Mouse (Mus musculus) cerebellum, adult 9-11 months (tissue): Measurements from ENCODE around the gene Gstp3.
A peak's percentile ranks its signal among the peaks of the same experiment; 100 is the strongest.
"Not testable (repeated sequence)": the region's sequence is repeated elsewhere in the genome, so short reads cannot be mapped to it uniquely, and the experiment has no call there.

Experiments used
- DNase-seq: peaks from one replicate; pipeline ENCODE4 v3.0.0; 2022

Gstp3 gene

GRCm38 (mm10) chr19:4089128-4089527 is 29.8 kb upstream of the Gstp3 start:
- DNase-seq = peak; percentile 16

GRCm38 (mm10) chr19:4088146-4088545 is 28.8 kb upstream of the Gstp3 start:
- no peak for DNase-seq

- peak; percentile 9 for DNase-seq
Measured at GRCm38 (mm10) chr19:4087090-4087489, 27.7 kb upstream of the Gstp3 start.

- DNase-seq = peak; percentile 24
Measured at GRCm38 (mm10) chr19:4086156-4086555, 26.8 kb upstream of the Gstp3 start.

GRCm38 (mm10) chr19:4084984-4085383 is 25.6 kb upstream of the Gstp3 start:
- peak; percentile 58 for DNase-seq

- DNase-seq = no peak
Measured at GRCm38 (mm10) chr19:4083826-4084225, 24.5 kb upstream of the Gstp3 start.

GRCm38 (mm10) chr19:4083316-4083715 is 23.9 kb upstream of the Gstp3 start:
- DNase-seq = peak; percentile 69

GRCm38 (mm10) chr19:4082219-4082965 is 23.0 kb upstream of the Gstp3 start:
- DNase-seq = peak; percentile 63

GRCm38 (mm10) chr19:4081394-4081793 is 22.0 kb upstream of the Gstp3 start, which contains the start of gene Cabp2:
Gene Cabp2, plus strand, starts transcription at chr19:4081578.
- DNase-seq = no peak

GRCm38 (mm10) chr19:4080511-4081009 is 21.2 kb upstream of the Gstp3 start:
- DNase-seq = peak; percentile 94

- DNase-seq = peak; percentile 62
Measured at GRCm38 (mm10) chr19:4079594-4079993, 20.2 kb upstream of the Gstp3 start.

- DNase-seq = no peak
Measured at GRCm38 (mm10) chr19:4075531-4075930, 16.2 kb upstream of the Gstp3 start.

- peak; percentile 13 for DNase-seq
Measured at GRCm38 (mm10) chr19:4072706-4073424, 13.5 kb upstream of the Gstp3 start.

- DNase-seq = peak; percentile 57
Measured at GRCm38 (mm10) chr19:4071406-4071805, 12.0 kb upstream of the Gstp3 start.

GRCm38 (mm10) chr19:4070756-4071155 is 11.4 kb upstream of the Gstp3 start:
- DNase-seq = no peak

GRCm38 (mm10) chr19:4070311-4070710 is 10.9 kb upstream of the Gstp3 start:
- no peak for DNase-seq

GRCm38 (mm10) chr19:4068717-4069410 is 9.5 kb upstream of the Gstp3 start:
- DNase-seq = no peak

GRCm38 (mm10) chr19:4068242-4068641 is 8.9 kb upstream of the Gstp3 start:
- DNase-seq = not testable (repeated sequence)

GRCm38 (mm10) chr19:4066877-4067276 is 7.5 kb upstream of the Gstp3 start:
- no peak for DNase-seq

GRCm38 (mm10) chr19:4066280-4066679 is 6.9 kb upstream of the Gstp3 start:
- no peak for DNase-seq

- not testable (repeated sequence) for DNase-seq
Measured at GRCm38 (mm10) chr19:4064501-4064900, 5.1 kb upstream of the Gstp3 start.

GRCm38 (mm10) chr19:4063357-4063756 is 4.0 kb upstream of the Gstp3 start:
- DNase-seq = not testable (repeated sequence)

- no peak for DNase-seq
Measured at GRCm38 (mm10) chr19:4060899-4061465, 1.6 kb upstream of the Gstp3 start.
